Mouse (Mus musculus): Measurements from ENCODE around the gene Ankrd13a. TPM values are rescaled to one million over a fixed set of nuclear protein-coding genes. Genes with fewer than 3 reads are reported as not detected.
"Not testable (repeated sequence)": the region's sequence is repeated elsewhere in the genome, so short reads cannot be mapped to it uniquely, and the experiment has no call there.

The Ankrd13a gene
- total RNA-seq, 2 experiments from 2014 or later = 37.2 to 47.9 TPM

DNA sequence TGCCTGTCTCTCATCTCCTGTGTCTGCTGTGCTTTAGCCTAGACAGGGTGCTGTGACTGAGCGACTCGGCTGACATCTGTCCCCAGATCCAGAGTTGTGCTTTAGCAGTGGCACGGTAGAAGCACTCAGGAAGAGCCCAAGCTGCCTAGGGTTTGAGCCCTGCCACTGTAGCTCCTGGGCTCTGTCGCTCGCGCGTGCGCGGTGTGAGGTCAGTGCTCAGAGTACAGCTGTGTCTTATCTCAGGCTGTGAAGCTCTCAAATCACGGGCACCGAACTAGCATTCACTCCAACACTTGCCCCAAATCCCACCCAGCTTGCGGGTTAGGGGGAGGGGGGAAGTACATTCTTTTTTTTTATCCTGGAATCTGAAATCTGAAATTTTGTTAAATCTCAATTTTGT is 62.4 kb downstream of the Ankrd13a start:
- DNase-seq = no peak

DNA sequence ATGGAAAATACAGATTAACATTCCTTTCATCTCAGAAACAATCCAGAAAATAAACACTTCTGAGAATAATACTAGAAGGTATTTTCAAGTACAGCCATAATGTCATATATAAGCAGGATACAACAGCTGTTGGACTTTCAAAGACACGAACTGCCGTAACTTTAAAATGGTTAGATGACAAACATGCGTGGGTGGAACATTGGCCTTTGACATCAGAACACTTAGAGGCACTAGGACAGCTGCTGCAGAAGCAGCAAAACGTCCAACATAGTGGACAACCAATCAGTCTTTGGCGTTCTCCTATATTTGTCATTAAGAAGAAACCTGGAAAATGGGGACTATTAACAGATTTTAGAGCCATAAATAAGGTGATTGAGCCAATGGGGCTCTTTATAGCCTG is 66.0 kb downstream of the Ankrd13a start:
- DNase-seq = not testable (repeated sequence)

DNA sequence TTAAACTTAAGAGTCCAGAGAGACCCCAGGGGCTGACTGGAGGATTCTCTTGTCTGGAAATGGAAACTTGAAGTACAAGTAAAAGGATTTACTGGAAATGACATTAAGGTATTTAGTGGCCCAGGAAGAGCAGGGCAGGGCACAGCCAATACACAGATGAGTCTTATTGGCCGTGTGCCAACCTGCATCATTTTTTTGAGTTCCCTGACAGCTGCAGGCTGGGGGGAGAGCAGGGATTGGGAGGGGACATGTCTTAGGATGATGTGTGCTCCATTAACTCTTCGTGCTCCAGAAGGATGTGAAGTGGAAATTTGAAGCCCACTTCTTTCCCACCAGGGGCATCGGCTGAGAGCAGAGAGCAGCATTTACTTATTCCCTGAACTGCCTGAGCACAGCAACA is 67.7 kb downstream of the Ankrd13a start:
- DNase-seq = not testable (repeated sequence)

DNA sequence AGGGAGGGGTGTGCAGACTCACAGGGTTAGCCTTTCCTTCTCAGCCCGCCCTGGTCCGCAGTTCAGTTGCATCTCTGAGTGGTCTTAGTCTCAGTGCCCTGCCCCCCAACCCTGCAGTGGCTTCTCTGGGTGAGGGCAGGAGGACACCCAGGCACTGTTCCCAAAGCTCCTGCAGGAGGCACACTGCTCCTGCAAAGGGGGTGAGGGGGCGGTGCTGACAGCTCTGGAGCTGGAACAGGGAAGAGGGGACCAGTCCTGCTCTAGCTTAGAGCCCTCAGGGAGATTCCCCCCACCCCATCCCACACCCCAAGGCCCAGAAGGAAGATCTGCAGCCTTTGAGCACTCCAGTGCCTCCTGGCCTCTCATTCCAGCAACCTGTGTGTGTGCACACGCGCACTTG is 68.2 kb downstream of the Ankrd13a start:
- no peak for DNase-seq

DNA sequence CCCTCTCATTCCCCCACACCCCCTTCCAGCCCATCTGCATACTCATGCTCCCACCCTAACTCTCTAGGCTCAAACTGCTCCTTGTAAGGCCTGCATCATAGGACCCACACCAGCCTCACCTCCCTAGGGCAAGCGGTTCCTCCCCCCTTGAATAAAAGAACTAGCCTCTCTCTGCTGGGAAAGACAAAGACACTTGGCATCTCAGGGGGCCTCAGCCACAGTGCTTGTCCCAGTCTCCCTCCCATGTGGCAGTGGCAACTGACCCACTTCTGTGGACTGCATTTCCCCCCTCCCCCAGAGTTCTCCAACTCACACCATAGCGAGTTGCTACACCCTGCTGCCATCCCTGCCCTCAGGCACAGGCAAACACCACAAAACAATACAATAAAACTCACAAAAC is 69.9 kb downstream of the Ankrd13a start:
- DNase-seq = not testable (repeated sequence)

DNA sequence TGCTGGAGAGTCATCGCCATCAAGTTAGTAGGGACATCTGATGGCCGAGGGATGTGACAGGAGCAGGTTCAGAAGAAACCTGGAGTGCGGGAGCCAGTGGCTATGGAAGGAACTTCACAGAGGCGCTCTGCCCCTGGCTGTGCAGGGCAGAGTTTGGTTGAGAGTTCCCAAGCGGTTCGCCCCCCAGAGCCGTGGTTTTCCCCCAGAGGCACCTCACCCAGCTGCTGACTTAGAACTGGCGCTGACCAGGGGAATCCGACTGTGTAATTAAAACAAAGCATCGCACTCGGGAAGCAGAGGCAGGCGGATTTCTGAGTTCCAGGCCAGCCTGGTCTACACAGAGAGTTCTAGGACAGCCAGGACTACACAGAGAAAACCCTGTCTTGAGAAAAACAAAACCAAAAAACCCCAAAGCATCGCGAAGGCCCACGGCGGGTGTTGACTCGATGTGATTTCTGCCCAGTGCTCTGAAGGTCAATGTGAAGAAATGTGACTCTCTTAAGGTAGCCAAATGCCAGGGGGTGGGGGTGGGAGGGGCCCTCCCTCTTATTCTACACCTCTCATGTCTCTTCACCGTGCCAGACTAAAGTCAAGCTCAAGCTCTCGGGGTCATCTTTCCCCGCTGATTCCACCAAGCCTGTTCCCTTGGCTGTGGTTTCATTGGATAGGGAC is 77.2 kb downstream of the Ankrd13a start:
- DNase-seq = no peak

DNA sequence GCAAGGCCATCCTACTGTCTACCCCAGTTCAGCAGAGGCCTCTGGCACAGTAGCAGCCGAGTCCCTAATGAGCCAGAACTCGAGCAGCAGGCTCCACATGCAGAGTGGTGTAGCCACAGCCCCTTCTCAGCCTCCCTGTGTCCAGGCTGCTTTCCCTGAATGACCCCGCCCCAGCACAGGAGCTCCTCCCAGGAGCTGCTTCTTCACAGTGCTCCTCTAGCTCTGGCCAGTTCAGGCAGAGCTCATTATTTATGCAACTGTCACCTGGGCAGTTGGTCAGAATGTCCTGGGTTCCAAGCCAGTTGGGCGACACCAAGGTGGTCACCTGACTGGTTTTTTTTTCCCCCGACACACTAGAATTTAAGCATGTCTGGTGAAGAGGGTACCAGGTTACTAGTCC is 78.9 kb downstream of the Ankrd13a start, which contains the start of gene 4930519G04Rik:
TSS of gene 4930519G04Rik (plus strand) at position 301 of the 400 bp plus-strand sequence.
- DNase-seq = not testable (repeated sequence)

Small RNAs within 50 kb of the gene (microRNA-seq; reads per million reads assigned to microRNA genes)
- 2.7 to 5.1 reads per million in 2 experiments for gene Mir6240

Other genes with a start within 250 kb of the Ankrd13a start
- 1 to 10 TPM; 4.6 to 5.8 TPM for gene Fam222a, start 206.7 kb upstream of the Ankrd13a start, total RNA-seq (2021)
- gene Trpv4, start 116.3 kb upstream of the Ankrd13a start, total RNA-seq (2021) = 1 to 10 TPM; 1.2 to 2.0 TPM
- 10 to 100 TPM; 27.9 to 33.4 TPM for gene Gltp, start 83.7 kb upstream of the Ankrd13a start, total RNA-seq (2021)
- gene Tchp, start 66.9 kb upstream of the Ankrd13a start, total RNA-seq (2021) = 10 to 100 TPM; 12.0 to 13.8 TPM
- 10 to 100 TPM; 42.4 to 45.4 TPM for gene Git2, start 840 bp downstream of the Ankrd13a start, total RNA-seq (2021)
- 100 to 1,000 TPM; 156 to 157 TPM for gene 1500011B03Rik, start 48.8 kb downstream of the Ankrd13a start, total RNA-seq (2021)
- gene 4930519G04Rik, start 79.0 kb downstream of the Ankrd13a start, total RNA-seq (2021) = not detected
- under 1 TPM; 0.72 to 0.76 TPM for gene Gm9936, start 84.0 kb downstream of the Ankrd13a start, total RNA-seq (2021)
- 1 to 10 TPM; 1.4 to 2.4 TPM for gene Oasl2, start 122.3 kb downstream of the Ankrd13a start, total RNA-seq (2021)
- gene Oasl1, start 148.6 kb downstream of the Ankrd13a start, total RNA-seq (2021) = not detected
- gene 2210016L21Rik, start 167.5 kb downstream of the Ankrd13a start, total RNA-seq (2021) = 100 to 1,000 TPM; 185 to 227 TPM
- not detected for gene Hnf1a, start 196.4 kb downstream of the Ankrd13a start, total RNA-seq (2021)
- gene Sppl3, start 236.5 kb downstream of the Ankrd13a start, total RNA-seq (2021) = 10 to 100 TPM; 80.5 to 81.7 TPM

Measured in layer of hippocampus, postnatal 36 days (tissue).